Mouse (Mus musculus) cerebellum, adult 2 months (tissue): Measurements from ENCODE around the gene Etv6. TPM values are rescaled to one million over a fixed set of nuclear protein-coding genes. Genes with fewer than 3 reads are reported as not detected.

Experiments
- DNase-seq, 2 experiments: peaks; one replicate each; pipeline ENCODE4 v3.0.0; 2021
- H3K27ac ChIP-seq: fragments of 200-500 bp; 2 replicates; pipeline ENCODE4 v1.5.1; 2012; ENCODE audit warnings: low read length, control low read depth, inconsistent platforms; ENCODE audit not compliant: insufficient read depth
- H3K27me3 ChIP-seq: fragments of 200-500 bp; 2 replicates; pipeline ENCODE4 v1.6.1; 2012; ENCODE audit warnings: inconsistent platforms, mild to moderate bottlenecking, low read length, moderate library complexity; ENCODE audit not compliant: control insufficient read depth, insufficient read depth
- H3K4me1 ChIP-seq: fragments of 200-500 bp; 2 replicates; pipeline ENCODE4 v1.6.1; 2011; ENCODE audit warnings: low read length; ENCODE audit not compliant: control insufficient read depth, insufficient read depth
- H3K4me3 ChIP-seq: fragments of 200-500 bp; replicated peaks from 2 replicates; pipeline ENCODE3; 2011; ENCODE audit warnings: mild to moderate bottlenecking, low read depth, low read length, control low read depth; ENCODE audit not compliant: insufficient read depth
- CTCF ChIP-seq: fragments of 200-500 bp; IDR thresholded peaks from 2 replicates; pipeline ENCODE4 v1.5.1; 2011; ENCODE audit warnings: low read depth, mild to moderate bottlenecking, control low read depth, low read length, moderate library complexity, borderline replicate concordance; ENCODE audit not compliant: insufficient read depth
- POLR2A ChIP-seq: fragments of 200-500 bp; IDR thresholded peaks from 2 replicates; pipeline ENCODE4 v1.6.1; 2011; ENCODE audit warnings: low read length, control low read depth, borderline replicate concordance; ENCODE audit not compliant: insufficient read depth
- whole genome bisulfite sequencing: fragments of 180-500 bp; shearing (Covaris S2); methylation state at CpG from one replicate; pipeline ENCODE4 v1.1.7; 2018; 5-methylcytosine and 5-hydroxymethylcytosine counted together
- polyA plus RNA-seq: library from polyadenylated mRNA; depleted of rRNA; stranded (reverse); fragments of >200 nt; gene quantifications from 2 replicates; pipeline ENCODE4 v1.2.3, GENCODE M21; 2012

Gene Etv6
- polyA plus RNA-seq, 1 experiment: 8.9 TPM

DNA sequence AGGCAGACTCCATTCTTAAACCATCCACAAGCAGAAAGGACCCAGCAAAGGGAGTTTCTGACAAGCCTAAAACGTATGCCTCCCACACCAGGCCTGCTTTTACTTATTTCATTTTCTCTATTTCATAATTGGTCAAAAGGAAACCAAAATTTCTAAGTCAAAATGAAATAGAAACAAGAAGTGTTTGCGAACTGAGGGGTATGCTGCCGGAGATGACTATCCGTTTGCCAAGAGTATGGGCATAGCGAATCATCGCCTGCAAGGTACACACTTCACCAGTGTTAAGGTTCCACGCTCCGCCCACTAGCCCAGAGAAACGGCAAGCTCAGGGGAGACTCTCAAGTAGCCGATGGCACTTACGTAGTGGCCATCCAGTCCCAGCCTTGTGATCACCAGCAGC lies 190.1 kb downstream of the Etv6 start:
- no peaks in the 10 kb centered on the region for H3K27me3 ChIP-seq
- DNase-seq: no peak
- no peak overlapping the region for H3K27ac ChIP-seq
- H3K4me3 ChIP-seq: no peak overlapping the region
- WGBS: 96% methylated on average over 11 of the region's 11 CpGs
- TF ChIP-seq CTCF: no peak
- TF ChIP-seq POLR2A: no peak
- H3K4me1 ChIP-seq: no peaks in the 10 kb centered on the region

DNA sequence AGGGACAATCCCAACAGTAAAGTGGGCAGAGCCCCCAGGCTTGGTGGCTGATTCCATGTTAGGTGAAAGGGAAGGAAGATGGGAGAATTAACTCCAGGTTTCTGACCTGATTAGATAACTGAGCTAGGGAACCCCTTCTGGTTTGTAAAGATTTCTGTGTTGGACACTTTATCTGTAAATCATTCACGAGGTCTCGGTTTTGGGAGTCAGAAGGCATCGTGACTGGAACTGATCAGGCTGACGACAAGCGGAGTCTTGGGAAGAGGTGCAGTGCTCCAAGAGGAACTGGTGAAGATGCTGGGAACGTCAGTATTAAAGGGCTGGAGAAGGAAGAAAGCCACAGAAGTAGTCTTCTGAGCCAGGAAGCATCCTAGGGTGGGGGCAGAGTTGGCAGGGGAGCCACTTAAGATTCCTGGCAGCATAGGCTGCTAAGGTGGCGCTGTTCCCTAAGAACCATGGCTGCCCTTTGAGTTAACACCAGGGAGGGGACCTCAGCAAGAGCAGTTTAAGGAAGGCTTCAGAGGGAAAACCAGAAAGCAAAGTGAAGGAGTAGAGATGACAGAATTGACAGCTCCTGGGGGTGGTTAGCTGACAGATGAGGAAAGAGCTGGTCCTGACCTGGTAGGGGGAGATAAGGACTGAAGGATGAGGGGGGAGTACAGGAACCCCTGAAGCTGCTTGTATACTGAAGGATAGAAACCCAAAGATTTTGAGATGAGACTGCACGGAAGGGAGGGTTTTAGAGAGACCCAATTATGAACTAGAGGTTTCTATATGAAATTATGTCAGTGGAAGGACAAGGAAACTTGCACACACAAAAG lies 191.1 kb downstream of the Etv6 start:
- Histone ChIP-seq H3K4me1 (no peaks in the 10 kb centered on the region), H3K4me3 (no peak overlapping the region), H3K27ac (no peak overlapping the region), H3K27me3 (no peaks in the 10 kb centered on the region)
- no peak for DNase-seq
- 69% methylated on average over 8 of the region's 8 CpGs for WGBS
- TF ChIP-seq POLR2A (no peak), CTCF (no peak)

DNA sequence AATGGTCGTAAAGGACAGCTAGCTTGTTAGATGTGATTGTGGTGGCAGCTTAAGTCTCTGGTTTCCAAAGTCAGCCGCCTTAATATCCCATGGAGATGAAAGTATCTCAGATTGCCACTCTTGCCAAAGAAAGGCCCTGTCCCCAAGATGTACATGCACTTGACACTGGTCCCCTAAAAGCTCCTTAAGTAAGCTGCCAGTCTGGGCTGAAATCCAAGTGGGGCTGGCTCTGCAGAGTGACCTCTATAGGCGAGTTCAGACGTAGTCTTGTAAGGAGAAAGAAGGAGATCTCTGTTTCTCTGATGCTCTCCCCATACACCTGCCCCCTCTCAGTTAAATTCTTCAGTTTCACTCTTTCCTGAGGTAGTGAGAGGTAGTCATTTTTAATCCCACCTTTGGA lies 200.8 kb downstream of the Etv6 start:
- no peak overlapping the region for H3K4me3 ChIP-seq
- no peaks in the 10 kb centered on the region for H3K27me3 ChIP-seq
- no peak for DNase-seq
- H3K4me1 ChIP-seq: no peaks in the 10 kb centered on the region
- 70% methylated on average over 4 of the region's 4 CpGs for WGBS
- no peak for TF ChIP-seq POLR2A
- TF ChIP-seq CTCF: no peak
- H3K27ac ChIP-seq: no peak overlapping the region

DNA sequence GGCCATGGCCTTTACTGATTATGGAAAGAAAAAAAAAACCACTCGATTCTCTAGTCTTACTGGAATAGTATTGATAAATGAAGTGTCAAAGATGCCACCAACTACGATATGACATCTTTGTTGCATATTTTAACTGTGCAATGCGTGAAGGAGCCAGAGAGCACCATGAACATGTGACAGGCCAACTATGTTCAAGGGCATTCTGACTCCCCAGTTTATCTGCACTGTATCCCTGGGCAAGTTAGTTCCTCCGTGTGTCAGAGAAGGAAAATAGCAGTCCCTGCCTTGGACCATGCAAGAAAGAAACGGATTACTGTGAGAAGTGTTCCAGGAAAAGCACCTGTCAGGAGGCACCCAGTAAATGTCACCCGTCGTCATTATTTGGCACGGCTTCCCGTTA lies 203.0 kb downstream of the Etv6 start:
- Histone ChIP-seq H3K27ac (no peak overlapping the region), H3K4me1 (no peaks in the 10 kb centered on the region), H3K4me3 (no peak overlapping the region), H3K27me3 (no peaks in the 10 kb centered on the region)
- TF ChIP-seq POLR2A (no peak), CTCF (no peak)
- no peak for DNase-seq
- WGBS: 77% methylated on average over 9 of the region's 9 CpGs

DNA sequence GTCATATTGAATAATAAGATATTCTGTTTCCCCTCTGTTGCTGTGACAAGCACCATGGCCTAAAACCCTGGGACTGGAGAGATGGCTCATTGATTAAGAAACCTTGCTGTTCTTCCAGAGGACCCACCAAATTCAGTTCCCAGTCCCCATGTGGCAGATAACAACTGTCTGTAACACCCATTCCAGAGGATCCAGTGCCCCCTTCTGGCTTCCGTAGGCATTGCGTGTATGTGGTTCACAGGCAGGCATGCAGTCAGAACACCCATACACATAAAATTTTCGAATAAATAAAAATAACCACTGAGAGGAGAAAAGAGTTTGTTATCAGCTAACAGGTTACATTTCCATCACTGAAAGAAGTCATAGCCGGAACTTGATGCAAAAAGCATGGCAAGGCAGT lies 205.5 kb downstream of the Etv6 start:
- Histone ChIP-seq H3K27me3 (no peaks in the 10 kb centered on the region), H3K4me3 (no peak overlapping the region), H3K27ac (no peak overlapping the region), H3K4me1 (no peaks in the 10 kb centered on the region)
- WGBS: 100% methylated on average over 4 of the region's 4 CpGs
- TF ChIP-seq CTCF: no peak
- TF ChIP-seq POLR2A: no peak
- no peak for DNase-seq

DNA sequence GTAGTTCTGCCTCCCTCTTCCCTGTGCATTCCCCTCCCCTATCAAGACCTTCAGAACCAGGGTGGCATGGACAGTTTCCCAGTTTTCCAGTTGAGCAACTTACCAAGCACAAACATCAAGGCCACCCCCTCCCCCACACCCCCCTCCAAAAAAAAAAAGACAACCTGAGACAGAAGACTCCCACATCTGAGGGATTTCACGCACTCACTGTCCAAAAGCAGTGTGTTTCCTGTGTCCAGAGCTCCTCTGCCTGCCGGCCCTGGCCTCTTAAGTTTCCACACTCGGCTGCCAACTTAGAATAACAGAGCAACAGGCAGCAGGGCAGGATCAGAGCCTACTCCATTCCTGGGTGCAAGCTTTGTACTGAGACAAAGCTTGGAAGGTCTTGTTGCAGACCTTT lies 207.6 kb downstream of the Etv6 start:
- TF ChIP-seq POLR2A (no peak), CTCF (no peak)
- no peak for DNase-seq
- Histone ChIP-seq H3K4me3 (no peak overlapping the region), H3K27me3 (no peaks in the 10 kb centered on the region), H3K27ac (no peak overlapping the region), H3K4me1 (no peaks in the 10 kb centered on the region)
- WGBS: 42% methylated on average over 3 of the region's 3 CpGs

DNA sequence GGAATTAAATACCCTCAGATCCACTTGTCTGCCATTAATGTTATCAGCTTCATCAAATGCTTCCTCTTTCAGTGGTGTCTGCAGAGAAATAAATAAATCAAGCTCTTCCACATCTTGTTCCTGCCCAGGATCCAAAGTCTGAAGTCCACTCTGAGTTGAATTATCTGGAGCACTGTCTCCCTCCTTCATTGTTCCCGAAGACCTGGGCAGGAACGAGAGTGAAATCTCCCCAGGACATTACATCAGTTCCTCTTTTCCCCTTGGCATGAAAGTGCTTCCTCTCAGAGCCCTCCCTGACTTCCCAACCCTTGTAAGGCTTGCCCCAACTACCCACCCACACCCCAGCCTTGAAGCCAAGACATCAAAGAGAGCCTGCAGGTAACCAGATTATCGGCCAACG lies 208.0 kb downstream of the Etv6 start:
- H3K27ac ChIP-seq: no peak overlapping the region
- no peaks in the 10 kb centered on the region for H3K4me1 ChIP-seq
- no peaks in the 10 kb centered on the region for H3K27me3 ChIP-seq
- TF ChIP-seq POLR2A (no peak), CTCF (no peak)
- no peak for DNase-seq
- 81% methylated on average over 4 of the region's 4 CpGs for WGBS
- no peak overlapping the region for H3K4me3 ChIP-seq

DNA sequence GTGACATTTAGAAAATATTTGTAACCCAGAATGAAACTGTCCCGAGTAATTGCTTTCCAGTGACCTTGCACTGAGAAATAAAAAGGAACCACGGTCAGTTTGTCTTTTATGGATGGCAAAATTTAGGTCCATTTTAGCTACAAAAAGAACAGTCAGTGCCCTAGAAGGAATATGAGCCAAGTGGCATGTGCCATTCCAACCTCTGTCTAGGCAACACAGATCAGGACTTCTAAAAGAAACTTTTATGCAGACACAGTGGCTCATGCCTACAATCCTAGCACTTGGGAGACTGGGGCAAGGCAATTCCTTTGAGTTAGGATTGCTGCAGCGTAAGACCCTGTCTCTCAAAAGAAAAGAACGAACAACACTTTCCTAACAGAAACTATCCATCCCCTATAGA lies 208.6 kb downstream of the Etv6 start:
- Histone ChIP-seq H3K27ac (no peak overlapping the region), H3K27me3 (no peaks in the 10 kb centered on the region), H3K4me3 (no peak overlapping the region), H3K4me1 (no peaks in the 10 kb centered on the region)
- WGBS: 91% methylated on average over 4 of the region's 4 CpGs
- DNase-seq: peak in 1 of 2 experiments; percentile 8
- TF ChIP-seq POLR2A (no peak), CTCF (no peak)
